Mouse (Mus musculus): ENCODE data around the gene Ephx1.

DNA sequence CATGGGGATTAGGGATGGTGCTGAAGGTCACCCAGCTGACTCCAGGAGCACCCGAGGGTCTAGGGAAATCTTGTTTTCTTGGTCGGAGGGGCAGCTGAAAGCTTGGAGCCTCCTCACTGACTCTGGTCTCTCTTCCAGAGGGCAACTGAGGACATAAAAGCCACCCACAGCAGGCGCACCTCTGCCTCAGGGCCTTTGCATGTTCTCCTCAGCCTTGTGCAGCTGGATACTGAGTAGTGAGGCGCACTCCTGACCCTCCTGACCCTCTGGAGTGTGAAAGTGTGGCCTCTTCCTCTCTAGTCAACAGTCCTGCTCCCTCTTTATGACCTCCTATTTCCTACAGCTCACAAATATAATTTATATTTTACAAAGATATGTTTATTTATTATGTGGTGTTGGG lies 4.7 kb downstream of the Ephx1 start:
- no peak for TF ChIP-seq EP300 (IDR thresholded peaks at IDR 0.05; ENCODE audit: low read depth)
- no peak for TF ChIP-seq CTCF (IDR thresholded peaks at IDR 0.05; ENCODE audit: low read depth)
